Mouse (Mus musculus) megakaryocyte, embryonic 14.5 days (primary cell): ENCODE measurements around the gene Adamtsl1.

ENCODE experiments used
- FLI1 ChIP-seq: IDR thresholded peaks from 2 replicates; pipeline ENCODE4 v1.6.1; 2012; ENCODE audit warnings: low read length, inconsistent platforms, mixed read lengths
- GATA1 ChIP-seq: IDR thresholded peaks from 3 replicates; pipeline ENCODE4 v1.6.1; 2012; ENCODE audit warnings: mixed read lengths, low read length, inconsistent platforms, borderline replicate concordance

DNA sequence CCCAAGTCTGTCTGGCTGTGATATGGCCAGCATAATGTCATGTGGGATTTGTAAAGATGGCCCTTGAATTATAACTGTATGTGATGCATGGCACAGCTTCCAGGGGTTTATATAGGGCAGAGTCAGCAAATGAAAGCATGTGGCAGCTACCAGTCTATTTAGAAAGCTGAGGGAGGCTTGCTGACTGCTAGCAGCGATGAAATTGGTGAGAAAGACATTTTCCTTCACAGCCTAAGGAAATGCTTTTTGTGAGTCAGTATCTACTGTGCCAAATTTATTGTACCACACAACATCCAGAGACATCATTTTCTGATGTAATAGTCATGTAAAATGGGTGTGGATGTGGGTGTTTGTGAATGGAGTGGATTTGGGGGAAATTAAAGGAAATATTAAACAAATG is 214.4 kb downstream of the Adamtsl1 start:
- TF ChIP-seq GATA1 (no peak), FLI1 (no peak)
